Mouse (Mus musculus) heart, postnatal 4 days (tissue): Measurements from ENCODE around the gene A630001G21Rik. TPM values are rescaled to one million over a fixed set of nuclear protein-coding genes. Genes with fewer than 3 reads are reported as not detected.

ENCODE experiments used
- microRNA-seq, 2 experiments: library from miRNA; unstranded; fragments of <30 nt; microRNA quantifications; one replicate each; pipeline ENCODE4 v1.2.0; 2021 to 2022
- total RNA-seq, 2 experiments: library from RNA; stranded (reverse); gene quantifications; 2 replicates each; pipeline ENCODE4 v1.2.3; 2021

A630001G21Rik gene
- total RNA-seq, 2 experiments from 2014 or later, result 0.54 to 0.88 TPM

Small RNA genes lying within 50 kb of the gene (microRNA-seq; reads per million reads assigned to microRNA genes)
- 0 reads per million in 2 experiments for gene Gm25472
- 0 reads per million in 2 experiments for gene Mir8096

Other genes with a start within 250 kb of the A630001G21Rik start
- gene G530012D18Rik, start 203.0 kb downstream of the A630001G21Rik start, total RNA-seq, result not detected
- gene Sp110, start 179.8 kb downstream of the A630001G21Rik start, total RNA-seq, result 1 to 10 TPM; 1.8 to 3.2 TPM
- gene Sp140, start 178.3 kb downstream of the A630001G21Rik start, total RNA-seq, result 1 to 10 TPM in 1 of 2 experiments, under 1 TPM in 1; 0.88 to 2.1 TPM
- gene Sp100, start 128.7 kb downstream of the A630001G21Rik start, total RNA-seq, result 1 to 10 TPM; 3.7 to 3.9 TPM
- 100 to 1,000 TPM in 1 of 2 experiments, 10 to 100 TPM in 1; 90.7 to 102 TPM for gene Cab39, start 14.8 kb upstream of the A630001G21Rik start, total RNA-seq
- gene Itm2c, start 115.6 kb upstream of the A630001G21Rik start, total RNA-seq, result 10 to 100 TPM; 91.3 to 91.5 TPM
- gene 4933407L21Rik, start 149.8 kb upstream of the A630001G21Rik start, total RNA-seq, result not detected
- gene Gpr55, start 182.4 kb upstream of the A630001G21Rik start, total RNA-seq, result not detected
- not detected for gene Spata3, start 238.2 kb upstream of the A630001G21Rik start, total RNA-seq